Mouse (Mus musculus): ENCODE measurements at regions not wholly inside any gene's neighbourhood (a gene's known extent, or its start where the extent isn't known, plus 50 kb on each side); places are given as distances from the start of the nearest gene placed in this dataset.

GRCm38 (mm10) chr1:114456406-114456805, 1228.2 kb upstream of the Cntnap5a start:
- no peaks in the 10 kb centered on the region for H3K9me3 ChIP-seq (ENCODE audit: control insufficient read depth, low read length)
- H3K4me1 ChIP-seq (ENCODE audit: control insufficient read depth, insufficient read depth, low read length): no peaks in the 10 kb centered on the region
- DNase-seq (ENCODE audit: low spot score, missing footprints): no peak
- no peak overlapping the region for H3K9ac ChIP-seq (ENCODE audit: low read length)
- H3K4me2 ChIP-seq: no peak overlapping the region
- WGBS: 92% methylated on average over 1 of the region's 1 CpGs
- no peaks in the 10 kb centered on the region for H3K36me3 ChIP-seq (ENCODE audit: control insufficient read depth, insufficient read depth, low read length)
- no peaks in the 10 kb centered on the region for H3K27me3 ChIP-seq (ENCODE audit: control insufficient read depth, insufficient read depth, low read length)
- no peak overlapping the region for H3K27ac ChIP-seq (ENCODE audit: low read depth, low read length)
- ATAC-seq (ENCODE audit: low FRiP score): no peak
- H3K4me3 ChIP-seq (ENCODE audit: low read depth, low read length): no peak overlapping the region

- no peak for DNase-seq (ENCODE audit: low spot score, missing footprints)
- Histone ChIP-seq H3K4me1 (ENCODE audit: control insufficient read depth, insufficient read depth, low read length) (no peaks in the 10 kb centered on the region), H3K36me3 (ENCODE audit: control insufficient read depth, insufficient read depth, low read length) (no peaks in the 10 kb centered on the region), H3K27me3 (ENCODE audit: control insufficient read depth, insufficient read depth, low read length) (no peaks in the 10 kb centered on the region), H3K9me3 (ENCODE audit: control insufficient read depth, low read length) (no peaks in the 10 kb centered on the region), H3K9ac (ENCODE audit: low read length) (no peak overlapping the region), H3K4me3 (ENCODE audit: low read depth, low read length) (no peak overlapping the region), H3K27ac (ENCODE audit: low read depth, low read length) (no peak overlapping the region), H3K4me2 (no peak overlapping the region)
- ATAC-seq (ENCODE audit: low FRiP score): no peak
- WGBS: 76% methylated on average over 1 of the region's 1 CpGs
These were observed 1188.1 kb upstream of the Cntnap5a start for GRCm38 (mm10) chr1:114496455-114496854.

GRCm38 (mm10) chr1:114515709-114516108, 1168.8 kb upstream of the Cntnap5a start:
- no peak overlapping the region for H3K4me2 ChIP-seq
- WGBS: 96% methylated on average over 1 of the region's 1 CpGs
- no peak overlapping the region for H3K9ac ChIP-seq (ENCODE audit: low read length)
- H3K4me3 ChIP-seq (ENCODE audit: low read depth, low read length): no peak overlapping the region
- H3K4me1 ChIP-seq (ENCODE audit: control insufficient read depth, insufficient read depth, low read length): no peaks in the 10 kb centered on the region
- ATAC-seq (ENCODE audit: low FRiP score): no peak
- peak; percentile 12 for DNase-seq (ENCODE audit: low spot score, missing footprints)
- no peak overlapping the region for H3K27ac ChIP-seq (ENCODE audit: low read depth, low read length)
- H3K36me3 ChIP-seq (ENCODE audit: control insufficient read depth, insufficient read depth, low read length): no peaks in the 10 kb centered on the region
- no peaks in the 10 kb centered on the region for H3K27me3 ChIP-seq (ENCODE audit: control insufficient read depth, insufficient read depth, low read length)
- H3K9me3 ChIP-seq (ENCODE audit: control insufficient read depth, low read length): no peaks in the 10 kb centered on the region

GRCm38 (mm10) chr1:114519860-114520259, 1164.7 kb upstream of the Cntnap5a start:
- H3K36me3 ChIP-seq (ENCODE audit: control insufficient read depth, insufficient read depth, low read length): no peaks in the 10 kb centered on the region
- H3K27me3 ChIP-seq (ENCODE audit: control insufficient read depth, insufficient read depth, low read length): no peaks in the 10 kb centered on the region
- H3K4me1 ChIP-seq (ENCODE audit: control insufficient read depth, insufficient read depth, low read length): no peaks in the 10 kb centered on the region
- H3K27ac ChIP-seq (ENCODE audit: low read depth, low read length): no peak overlapping the region
- H3K4me3 ChIP-seq (ENCODE audit: low read depth, low read length): no peak overlapping the region
- no peak for DNase-seq (ENCODE audit: low spot score, missing footprints)
- no peak overlapping the region for H3K4me2 ChIP-seq
- no peaks in the 10 kb centered on the region for H3K9me3 ChIP-seq (ENCODE audit: control insufficient read depth, low read length)
- H3K9ac ChIP-seq (ENCODE audit: low read length): no peak overlapping the region
- ATAC-seq (ENCODE audit: low FRiP score): 0 out of 2 replicates have a peak, but pooled peaks have one; percentile 22

- DNase-seq (ENCODE audit: low spot score, missing footprints) (no peak), ATAC-seq (ENCODE audit: low FRiP score) (peak; percentile 95)
- Histone ChIP-seq H3K27me3 (ENCODE audit: control insufficient read depth, insufficient read depth, low read length) (no peaks in the 10 kb centered on the region), H3K4me2 (no peak overlapping the region), H3K4me1 (ENCODE audit: control insufficient read depth, insufficient read depth, low read length) (no peaks in the 10 kb centered on the region; the same call in 1 of the 2 replicates), H3K36me3 (ENCODE audit: control insufficient read depth, insufficient read depth, low read length) (no peaks in the 10 kb centered on the region), H3K4me3 (ENCODE audit: low read depth, low read length) (no peak overlapping the region), H3K9ac (ENCODE audit: low read length) (no peak overlapping the region), H3K9me3 (ENCODE audit: control insufficient read depth, low read length) (no peaks in the 10 kb centered on the region), H3K27ac (ENCODE audit: low read depth, low read length) (no peak overlapping the region)
- WGBS: 73% methylated on average over 1 of the region's 1 CpGs
These were observed 1156.0 kb upstream of the Cntnap5a start for GRCm38 (mm10) chr1:114528545-114528944.

- no peak overlapping the region for H3K4me2 ChIP-seq
- no peak overlapping the region for H3K9ac ChIP-seq (ENCODE audit: low read length)
- H3K4me1 ChIP-seq (ENCODE audit: control insufficient read depth, insufficient read depth, low read length): no peaks in the 10 kb centered on the region; the same call in 1 of the 2 replicates
- 75% methylated on average over 1 of the region's 1 CpGs for WGBS
- H3K9me3 ChIP-seq (ENCODE audit: control insufficient read depth, low read length): no peaks in the 10 kb centered on the region
- no peak overlapping the region for H3K4me3 ChIP-seq (ENCODE audit: low read depth, low read length)
- no peak overlapping the region for H3K27ac ChIP-seq (ENCODE audit: low read depth, low read length)
- ATAC-seq (ENCODE audit: low FRiP score) (no peak), DNase-seq (ENCODE audit: low spot score, missing footprints) (no peak)
- no peaks in the 10 kb centered on the region for H3K36me3 ChIP-seq (ENCODE audit: control insufficient read depth, insufficient read depth, low read length)
- H3K27me3 ChIP-seq (ENCODE audit: control insufficient read depth, insufficient read depth, low read length): no peaks in the 10 kb centered on the region
These were observed 1150.7 kb upstream of the Cntnap5a start for GRCm38 (mm10) chr1:114533881-114534280.

- Histone ChIP-seq H3K4me1 (ENCODE audit: control insufficient read depth, insufficient read depth, low read length) (no peaks in the 10 kb centered on the region), H3K4me2 (no peak overlapping the region), H3K9me3 (ENCODE audit: control insufficient read depth, low read length) (no peaks in the 10 kb centered on the region), H3K36me3 (ENCODE audit: control insufficient read depth, insufficient read depth, low read length) (no peaks in the 10 kb centered on the region), H3K9ac (ENCODE audit: low read length) (no peak overlapping the region), H3K27me3 (ENCODE audit: control insufficient read depth, insufficient read depth, low read length) (no peaks in the 10 kb centered on the region), H3K27ac (ENCODE audit: low read depth, low read length) (no peak overlapping the region), H3K4me3 (ENCODE audit: low read depth, low read length) (no peak overlapping the region)
- ATAC-seq (ENCODE audit: low FRiP score) (no peak), DNase-seq (ENCODE audit: low spot score, missing footprints) (no peak)
- WGBS: 69% methylated on average over 1 of the region's 1 CpGs
These were observed 1137.6 kb upstream of the Cntnap5a start for GRCm38 (mm10) chr1:114546997-114547396.

GRCm38 (mm10) chr1:114552719-114553118, 1131.8 kb upstream of the Cntnap5a start:
- Histone ChIP-seq H3K9ac (ENCODE audit: low read length) (no peak overlapping the region), H3K27me3 (ENCODE audit: control insufficient read depth, insufficient read depth, low read length) (no peaks in the 10 kb centered on the region), H3K4me3 (ENCODE audit: low read depth, low read length) (no peak overlapping the region), H3K4me2 (no peak overlapping the region), H3K4me1 (ENCODE audit: control insufficient read depth, insufficient read depth, low read length) (no peaks in the 10 kb centered on the region), H3K27ac (ENCODE audit: low read depth, low read length) (no peak overlapping the region), H3K36me3 (ENCODE audit: control insufficient read depth, insufficient read depth, low read length) (no peaks in the 10 kb centered on the region), H3K9me3 (ENCODE audit: control insufficient read depth, low read length) (no peaks in the 10 kb centered on the region)
- no peak for ATAC-seq (ENCODE audit: low FRiP score)
- no peak for DNase-seq (ENCODE audit: low spot score, missing footprints)
- 87% methylated on average over 1 of the region's 1 CpGs for WGBS

GRCm38 (mm10) chr1:114554453-114554852, 1130.1 kb upstream of the Cntnap5a start:
- no peaks in the 10 kb centered on the region for H3K27me3 ChIP-seq (ENCODE audit: control insufficient read depth, insufficient read depth, low read length)
- H3K9me3 ChIP-seq (ENCODE audit: control insufficient read depth, low read length): no peaks in the 10 kb centered on the region
- no peak overlapping the region for H3K9ac ChIP-seq (ENCODE audit: low read length)
- ATAC-seq (ENCODE audit: low FRiP score): no peak
- DNase-seq (ENCODE audit: low spot score, missing footprints): no peak
- no peaks in the 10 kb centered on the region for H3K36me3 ChIP-seq (ENCODE audit: control insufficient read depth, insufficient read depth, low read length)
- no peaks in the 10 kb centered on the region for H3K4me1 ChIP-seq (ENCODE audit: control insufficient read depth, insufficient read depth, low read length)
- no peak overlapping the region for H3K27ac ChIP-seq (ENCODE audit: low read depth, low read length)
- no peak overlapping the region for H3K4me3 ChIP-seq (ENCODE audit: low read depth, low read length)
- 72% methylated on average over 2 of the region's 2 CpGs for WGBS
- no peak overlapping the region for H3K4me2 ChIP-seq
